Mouse (Mus musculus): Measurements from ENCODE around the gene Csde1.

DNA sequence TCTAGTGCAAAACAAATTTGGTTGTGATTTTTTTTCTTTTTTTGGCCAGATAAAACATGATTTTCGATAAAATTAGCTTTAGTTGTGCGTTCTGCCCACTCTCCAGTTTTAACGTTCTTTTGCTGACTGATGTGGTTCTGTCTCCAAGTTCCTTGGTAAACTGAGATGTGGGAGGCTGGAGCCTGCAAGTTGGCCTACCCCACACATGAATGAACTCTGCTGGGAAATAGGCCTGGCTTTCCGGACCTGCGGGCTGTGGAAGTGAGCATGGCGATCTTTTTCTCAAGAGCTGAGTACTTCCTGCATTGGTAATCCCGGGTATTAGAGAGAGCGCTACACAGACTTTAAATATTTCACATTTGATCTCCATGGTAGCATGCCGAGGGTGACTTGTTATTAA, 55.6 kb downstream of the Csde1 start:
- TF ChIP-seq CTCF (IDR thresholded peaks at IDR 0.05; ENCODE audit: low read depth, low read length): no peak
- TF ChIP-seq GATA1 (IDR thresholded peaks at IDR 0.05; ENCODE audit: borderline replicate concordance, low read length): no peak

Data from G1E (cell line).